8 mouse cellular contexts compared by ENCODE assay signal in the genomic region with DNA sequence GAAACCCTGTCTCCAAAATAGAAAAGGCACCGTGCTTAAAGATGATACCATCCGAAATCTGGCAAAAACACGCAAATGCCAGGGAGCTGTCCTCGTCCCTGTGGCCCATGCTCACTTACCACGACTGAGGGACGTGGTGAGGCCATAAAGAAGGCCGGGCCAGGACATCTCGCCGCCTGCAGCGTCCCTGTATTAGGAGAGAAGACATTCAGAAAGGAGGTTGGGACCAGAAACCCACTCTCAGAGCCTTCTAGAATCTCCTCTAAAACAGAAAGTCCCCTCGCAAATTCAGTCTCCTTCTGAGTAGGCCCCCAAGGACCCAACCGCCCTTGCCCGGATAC. TPM values are rescaled to one million over a fixed set of nuclear protein-coding genes. Genes with fewer than 3 reads are reported as not detected.
A peak's percentile ranks its signal among the peaks of the same experiment; 100 is the strongest.
DNase-seq lines count a peak whose midpoint lies in the region; ATAC-seq and TF ChIP-seq lines count a peak whose summit lies in the region.

No protein-coding gene starts in this region.

- TF ChIP-seq CTCF in cerebellum, adult 2 months (IDR thresholded peaks at IDR 0.05; ENCODE audit: borderline replicate concordance, insufficient read depth, low read depth, low read length): no peak
- no peak for TF ChIP-seq CTCF in testis, adult 2 months (IDR thresholded peaks at IDR 0.05; ENCODE audit: control insufficient read depth, insufficient read depth, insufficient replicate concordance, low read depth, low read length)

- no peaks in the 10 kb centered on the region for H3K9me3 ChIP-seq in limb, embryonic 15.5 days
- no peaks in the 10 kb centered on the region for H3K9me3 ChIP-seq in stomach, embryonic 15.5 days

- H3K4me2 ChIP-seq in limb, embryonic 15.5 days: peak overlapping the region; percentile 77
- peak overlapping the region; percentile 65 for H3K4me2 ChIP-seq in stomach, embryonic 15.5 days

- ATAC-seq in limb, embryonic 15.5 days (ENCODE audit: insufficient number of reproducible peaks, low FRiP score, low TSS enrichment, low read depth): 0 out of 2 replicates have a peak, but pooled peaks have one; percentile 2
- ATAC-seq in stomach, embryonic 15.5 days (ENCODE audit: insufficient read depth, low FRiP score, low read depth): peak; percentile 18; the same call in 1 of the 2 replicates

- TF ChIP-seq POLR2A in cerebellum, adult 2 months (IDR thresholded peaks at IDR 0.05; ENCODE audit: borderline replicate concordance, insufficient read depth, low read length): no peak
- TF ChIP-seq POLR2A in testis, adult 2 months (IDR thresholded peaks at IDR 0.05; ENCODE audit: control insufficient read depth, low read depth, low read length): no peak

- DNase-seq in cerebellum, adult 2 months: no peak
- no peak for DNase-seq in cerebellum, postnatal 10 days
- no peak for DNase-seq in testis, postnatal 14 days (ENCODE audit: low spot score)
- DNase-seq in cerebellum, adult 8-10 months: no peak
- no peak for DNase-seq in adrenal gland, postnatal 36 days

- 0% methylated on average over 13 of the region's 13 CpGs for WGBS in cerebellum, adult 2 months
- WGBS in limb, embryonic 15.5 days: under 1% methylated on average over 13 of the region's 13 CpGs
- WGBS in stomach, embryonic 15.5 days: 2% methylated on average over 13 of the region's 13 CpGs

- no peaks in the 10 kb centered on the region for H3K36me3 ChIP-seq in testis, adult 2 months (ENCODE audit: control insufficient read depth, insufficient read depth, low read length)
- peaks cover 59% of the 10 kb centered on the region for H3K36me3 ChIP-seq in limb, embryonic 15.5 days
- peaks cover 21% of the 10 kb centered on the region for H3K36me3 ChIP-seq in stomach, embryonic 15.5 days

- peaks cover 11% of the 10 kb centered on the region for H3K4me1 ChIP-seq in cerebellum, adult 2 months (ENCODE audit: control insufficient read depth, insufficient read depth, low read length)
- H3K4me1 ChIP-seq in testis, adult 2 months (ENCODE audit: control insufficient read depth, insufficient read depth, low read length): peaks cover 9% of the 10 kb centered on the region
- H3K4me1 ChIP-seq in limb, embryonic 15.5 days: peaks cover 17% of the 10 kb centered on the region
- peaks cover 15% of the 10 kb centered on the region; the same call in 1 of the 2 replicates for H3K4me1 ChIP-seq in stomach, embryonic 15.5 days

- no peaks in the 10 kb centered on the region for H3K27me3 ChIP-seq in cerebellum, adult 2 months (ENCODE audit: control insufficient read depth, insufficient read depth, low read length)
- no peaks in the 10 kb centered on the region for H3K27me3 ChIP-seq in testis, adult 2 months (ENCODE audit: control insufficient read depth, insufficient read depth, low read length)
- H3K27me3 ChIP-seq in limb, embryonic 15.5 days: no peaks in the 10 kb centered on the region
- H3K27me3 ChIP-seq in stomach, embryonic 15.5 days (replicated peaks): no peaks in the 10 kb centered on the region

- peak overlapping the region; percentile 91 for H3K4me3 ChIP-seq in cerebellum, adult 2 months (replicated peaks; ENCODE audit: insufficient read depth, low read depth, low read length)
- H3K4me3 ChIP-seq in testis, adult 2 months (ENCODE audit: control insufficient read depth, low read depth, low read length): peak overlapping the region; percentile 100
- H3K4me3 ChIP-seq in limb, embryonic 15.5 days: peak overlapping the region; percentile 79
- H3K4me3 ChIP-seq in stomach, embryonic 15.5 days (replicated peaks): peak overlapping the region; percentile 81

- peak overlapping the region; percentile 70 for H3K27ac ChIP-seq in cerebellum, adult 2 months (ENCODE audit: insufficient read depth, low read length)
- peak overlapping the region; percentile 99 for H3K27ac ChIP-seq in testis, adult 2 months (ENCODE audit: control insufficient read depth, insufficient read depth, low read depth, low read length)
- peak overlapping the region; percentile 78 for H3K27ac ChIP-seq in limb, embryonic 15.5 days
- H3K27ac ChIP-seq in stomach, embryonic 15.5 days: peak overlapping the region; percentile 58

- H3K9ac ChIP-seq in limb, embryonic 15.5 days: peak overlapping the region; percentile 69
- H3K9ac ChIP-seq in stomach, embryonic 15.5 days: peak overlapping the region; percentile 54

RNA-seq across cellular contexts. Expression of a gene that starts 0.3 kb away (rescaled TPM):
- polyA plus RNA-seq in cerebellum, adult 2 months (2012; rRNA removed): 101 and 113 TPM in 2 replicates
- polyA plus RNA-seq in testis, adult 2 months (2012; rRNA removed): 29.5 and 39.3 TPM in 2 replicates
- polyA plus RNA-seq in limb, embryonic 15.5 days (2015; fragmentation: Nextera tagmentation; extraction: Ambion mirVana): 112 and 125 TPM in 2 replicates
- polyA plus RNA-seq in stomach, embryonic 15.5 days (2015; fragmentation: Nextera tagmentation; extraction: Ambion mirVana): 138 and 143 TPM in 2 replicates
- total RNA-seq in adrenal gland, postnatal 36 days (2021): 10 to 100 TPM; 81.4 to 86.2 TPM

RNA-seq across cellular contexts. Expression of a gene that starts 0.5 kb away (rescaled TPM):
- 21.5 and 23.8 TPM in 2 replicates for polyA plus RNA-seq in cerebellum, adult 2 months (2012; rRNA removed)
- polyA plus RNA-seq in testis, adult 2 months (2012; rRNA removed): 12.5 and 13.6 TPM in 2 replicates
- polyA plus RNA-seq in limb, embryonic 15.5 days (2015; fragmentation: Nextera tagmentation; extraction: Ambion mirVana): 20.1 and 24.1 TPM in 2 replicates
- 20.8 and 26.2 TPM in 2 replicates for polyA plus RNA-seq in stomach, embryonic 15.5 days (2015; fragmentation: Nextera tagmentation; extraction: Ambion mirVana)
- total RNA-seq in adrenal gland, postnatal 36 days (2021): 10 to 100 TPM; 18.5 to 18.8 TPM

RNA-seq across cellular contexts. Expression of a gene that starts 14.6 kb away (rescaled TPM):
- polyA plus RNA-seq in cerebellum, adult 2 months (2012; rRNA removed): 1.6 and 3.1 TPM in 2 replicates
- not detected in 2 replicates for polyA plus RNA-seq in testis, adult 2 months (2012; rRNA removed)
- 0.82 and 1.9 TPM in 2 replicates for polyA plus RNA-seq in limb, embryonic 15.5 days (2015; fragmentation: Nextera tagmentation; extraction: Ambion mirVana)
- polyA plus RNA-seq in stomach, embryonic 15.5 days (2015; fragmentation: Nextera tagmentation; extraction: Ambion mirVana): 0.19 TPM in 1 of 2 replicates, not detected in the other
- not detected for total RNA-seq in adrenal gland, postnatal 36 days (2021)

RNA-seq across cellular contexts. Expression of a gene that starts 24.7 kb away (rescaled TPM):
- 6.7 TPM in 2 replicates for polyA plus RNA-seq in cerebellum, adult 2 months (2012; rRNA removed)
- polyA plus RNA-seq in testis, adult 2 months (2012; rRNA removed): 7.2 and 8.1 TPM in 2 replicates
- 27.2 and 37.3 TPM in 2 replicates for polyA plus RNA-seq in limb, embryonic 15.5 days (2015; fragmentation: Nextera tagmentation; extraction: Ambion mirVana)
- polyA plus RNA-seq in stomach, embryonic 15.5 days (2015; fragmentation: Nextera tagmentation; extraction: Ambion mirVana): 8.0 and 8.9 TPM in 2 replicates
- total RNA-seq in adrenal gland, postnatal 36 days (2021): 1 to 10 TPM; 2.2 to 3.5 TPM

RNA-seq across cellular contexts. Expression of a gene that starts 25.2 kb away (rescaled TPM):
- 282 and 298 TPM in 2 replicates for polyA plus RNA-seq in cerebellum, adult 2 months (2012; rRNA removed)
- 144 and 203 TPM in 2 replicates for polyA plus RNA-seq in testis, adult 2 months (2012; rRNA removed)
- 79.8 and 96.9 TPM in 2 replicates for polyA plus RNA-seq in limb, embryonic 15.5 days (2015; fragmentation: Nextera tagmentation; extraction: Ambion mirVana)
- polyA plus RNA-seq in stomach, embryonic 15.5 days (2015; fragmentation: Nextera tagmentation; extraction: Ambion mirVana): 56.9 and 57.8 TPM in 2 replicates
- 10 to 100 TPM; 73.7 to 82.5 TPM for total RNA-seq in adrenal gland, postnatal 36 days (2021)
